Mouse (Mus musculus): ENCODE measurements around the gene Nfkbie.

DNA sequence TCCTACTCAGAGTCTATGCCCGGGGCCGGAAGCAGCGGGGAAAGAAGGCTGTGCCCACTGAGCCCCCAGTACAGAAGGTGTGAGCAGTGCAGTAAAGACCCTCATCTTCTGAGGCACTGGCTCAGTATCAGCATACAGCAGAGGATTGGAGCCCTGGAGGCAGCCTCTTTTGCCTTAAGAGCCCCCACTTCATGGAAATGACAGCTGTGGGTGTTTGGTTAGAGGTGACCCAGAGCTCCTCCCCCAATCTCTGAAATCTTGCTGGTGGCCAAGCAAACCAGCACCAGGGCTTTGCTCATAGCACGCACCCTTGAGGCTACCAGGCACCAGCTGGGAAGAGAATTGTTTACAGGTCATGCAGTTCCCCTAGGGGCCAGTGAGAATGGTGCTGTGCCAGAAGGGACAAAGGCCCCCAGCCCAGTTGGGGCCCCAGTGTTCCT, 11.7 kb downstream of the Nfkbie start:
- no peak for TF ChIP-seq CTCF (IDR thresholded peaks at IDR 0.05; ENCODE audit: borderline replicate concordance, insufficient read depth, low read depth, low read length)
- no peak for TF ChIP-seq POLR2A (IDR thresholded peaks at IDR 0.05; ENCODE audit: borderline replicate concordance, insufficient read depth, low read length)
